Mouse (Mus musculus) megakaryocyte progenitor cell, adult 5-6 weeks (primary cell): ENCODE measurements at regions not wholly inside any gene's neighbourhood (a gene's known extent, or its start where the extent isn't known, plus 50 kb on each side); places are given as distances from the start of the nearest gene placed in this dataset.

Experiments used
- ATAC-seq: replicated peaks from 2 replicates; pipeline ENCODE4 v1.8.0; 2016; ENCODE audit warnings: mild to moderate bottlenecking, moderate TSS enrichment, inconsistent platforms; ENCODE audit not compliant: poor library complexity

DNA sequence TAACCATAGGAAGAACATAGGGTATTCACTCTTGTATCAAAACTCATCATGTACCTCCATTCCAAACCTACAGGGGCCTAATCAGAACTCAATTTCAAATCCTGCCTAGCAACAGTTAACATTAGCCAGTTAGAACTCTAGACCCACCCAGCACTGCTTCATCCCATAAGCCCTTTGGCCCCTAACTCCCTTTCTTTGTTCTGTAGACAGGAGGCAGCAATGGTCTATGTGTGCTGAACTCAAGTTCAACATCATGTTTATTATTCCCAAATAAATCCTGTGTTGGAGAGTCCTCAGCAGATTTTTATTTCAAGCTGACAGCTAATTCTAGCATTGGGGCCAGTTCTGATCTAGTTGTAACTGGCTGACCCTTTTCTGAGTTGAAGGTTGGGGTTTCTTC, 112.2 kb downstream of the Ipo8 start:
- no peak for ATAC-seq

DNA sequence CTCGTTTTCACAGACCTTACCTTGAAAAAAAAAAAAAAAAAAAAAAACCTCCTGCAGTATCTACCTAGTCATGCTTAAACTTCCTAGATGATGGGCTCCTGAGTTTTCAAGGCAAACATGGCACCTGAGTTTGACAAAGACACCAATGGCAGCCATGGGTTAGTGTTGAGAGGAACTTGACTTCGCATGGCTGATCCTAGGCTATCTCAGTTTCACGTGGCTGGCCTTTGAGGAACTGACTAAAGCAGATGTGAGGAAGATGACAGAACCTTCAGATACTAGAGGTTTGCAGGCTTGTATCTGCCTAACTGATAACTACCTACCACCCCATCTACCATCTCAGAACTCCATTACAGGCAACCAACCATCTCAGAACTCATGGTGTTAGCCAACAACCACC, 120.9 kb downstream of the Ipo8 start:
- no peak for ATAC-seq

DNA sequence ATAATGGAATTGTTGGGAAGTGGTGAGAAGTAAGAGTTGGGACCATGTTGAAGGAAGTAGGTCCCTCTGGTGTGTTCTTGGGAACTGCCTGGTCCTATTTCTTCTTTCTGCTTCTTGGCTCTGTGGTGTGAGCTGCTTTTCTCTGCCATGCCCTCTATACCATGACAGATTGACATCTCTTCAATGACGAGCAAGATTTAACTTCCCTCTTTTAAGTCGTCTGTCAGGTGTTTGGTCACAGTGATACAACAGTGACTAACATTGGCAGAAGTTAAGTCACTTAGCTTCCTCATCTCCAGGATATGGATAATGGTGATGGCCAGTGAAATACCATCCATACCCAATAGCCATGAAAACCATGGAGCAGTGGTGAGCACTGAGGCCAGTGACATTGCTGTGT, 122.9 kb downstream of the Ipo8 start:
- peak; percentile 42 for ATAC-seq

DNA sequence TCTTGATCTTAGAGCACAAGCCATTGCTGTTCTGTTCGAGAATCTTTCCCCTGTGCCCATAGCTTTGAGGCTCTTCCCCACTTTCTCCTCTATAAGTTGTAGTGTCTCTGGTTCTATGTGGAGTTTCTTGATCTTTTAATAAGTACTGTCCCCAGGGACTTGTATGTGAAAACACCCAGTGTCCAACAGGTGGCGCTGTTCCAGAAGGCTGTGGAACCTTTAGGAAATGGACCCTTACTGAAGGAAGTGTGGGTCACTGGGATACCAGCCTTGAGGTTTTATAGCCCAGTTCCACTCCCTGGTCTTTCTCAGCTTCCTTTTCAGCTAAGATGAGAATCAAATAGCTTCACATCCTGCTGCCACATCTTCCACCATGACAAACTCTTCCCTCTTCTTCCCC, 125.6 kb downstream of the Ipo8 start:
- peak; percentile 94 for ATAC-seq

DNA sequence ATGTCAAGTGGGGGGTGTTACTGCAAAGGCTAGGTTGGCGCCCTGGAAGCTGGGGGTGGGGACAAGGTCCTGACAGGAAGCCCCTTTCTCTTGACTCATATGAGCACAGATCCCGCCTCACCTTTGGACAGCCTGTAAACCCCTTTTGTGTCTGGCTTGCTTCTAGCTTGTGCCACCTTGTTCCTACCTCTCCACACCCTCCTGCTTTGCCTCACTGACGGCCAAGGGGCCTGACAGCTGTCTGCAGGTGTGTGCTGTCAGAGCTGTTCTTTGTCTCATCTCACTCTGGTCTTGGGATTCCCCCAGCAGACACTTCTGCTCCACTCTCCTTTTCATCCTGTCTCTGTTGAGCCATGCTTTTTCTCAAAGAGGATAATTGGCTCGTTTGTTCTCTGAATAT, 137.9 kb downstream of the Ipo8 start:
- no peak for ATAC-seq

DNA sequence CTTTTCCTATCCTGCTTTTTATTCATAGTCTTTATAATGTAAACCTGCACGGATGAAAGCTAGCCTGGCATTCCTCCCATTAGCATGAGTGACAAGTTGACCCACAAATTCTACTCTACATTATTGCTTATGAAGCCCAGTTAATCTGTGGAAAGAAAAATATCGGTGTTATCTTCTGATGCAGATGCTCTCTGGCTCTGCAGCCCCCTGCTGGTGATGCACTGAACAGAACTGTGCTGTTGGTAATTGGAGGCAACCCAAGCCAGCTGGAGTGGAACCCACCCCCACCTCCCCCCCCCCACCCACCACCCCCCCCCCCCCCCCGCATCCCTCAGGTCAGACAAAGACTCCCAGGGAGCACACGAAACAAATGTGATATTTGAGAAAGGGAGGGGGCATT, 143.5 kb downstream of the Ipo8 start:
- ATAC-seq, result peak; percentile 95

DNA sequence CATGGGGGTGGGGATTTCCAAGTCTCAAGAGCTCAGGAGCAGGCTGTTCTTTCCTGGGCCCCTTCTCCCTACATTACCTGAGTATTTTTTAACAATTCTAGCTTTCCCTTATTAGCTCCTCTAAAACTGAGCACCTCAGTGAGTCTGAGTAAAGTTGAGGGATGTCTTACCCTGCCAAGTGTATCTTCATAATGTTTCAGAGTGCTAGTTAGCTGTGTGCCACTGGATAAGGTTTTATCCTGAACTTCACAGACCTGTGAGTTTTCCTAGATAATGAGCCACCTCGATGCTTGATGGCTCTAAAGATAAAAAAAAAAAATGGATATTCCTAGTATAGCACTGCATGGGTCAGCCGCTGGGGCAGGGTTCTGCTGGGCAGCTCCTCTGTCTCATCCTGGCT, 171.1 kb downstream of the Ipo8 start:
- ATAC-seq, result no peak

DNA sequence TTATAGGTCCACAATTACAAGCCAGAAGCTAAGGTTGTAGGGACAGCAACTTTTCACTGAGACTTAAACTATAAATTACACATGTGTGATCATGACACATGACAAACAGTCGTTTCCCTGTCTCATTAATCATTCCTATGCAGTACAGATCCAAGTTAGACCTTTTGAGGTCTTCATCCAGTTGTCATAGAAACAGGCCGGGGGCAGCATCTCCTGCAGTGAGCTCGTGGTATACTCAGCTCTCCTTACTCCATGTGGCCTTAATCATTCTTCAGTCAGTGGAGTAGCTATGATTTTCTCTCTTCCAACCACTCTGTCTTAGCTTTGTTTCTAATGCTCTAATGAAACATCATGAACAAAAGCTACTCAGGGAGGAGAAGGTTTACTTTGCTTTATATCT, 178.1 kb downstream of the Ipo8 start:
- no peak for ATAC-seq

DNA sequence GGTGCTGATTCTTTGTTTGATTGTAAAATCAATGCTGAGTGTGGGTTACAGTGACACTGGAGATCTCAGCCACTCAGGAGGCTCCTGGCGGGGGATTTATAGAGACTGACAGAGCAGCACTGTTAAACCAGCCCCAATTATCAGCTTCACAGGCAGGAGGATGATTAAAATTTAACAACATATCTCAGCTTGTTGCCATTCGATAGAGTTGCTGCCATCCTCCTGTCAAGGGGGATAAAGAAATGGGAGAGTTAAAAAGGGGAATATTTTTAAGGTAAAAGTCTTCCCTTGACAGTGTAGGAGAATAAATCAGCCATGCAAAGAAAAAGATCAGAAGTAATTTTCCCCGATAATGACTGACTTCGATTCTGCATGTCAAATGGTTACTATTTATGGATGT, 178.8 kb downstream of the Ipo8 start:
- no peak for ATAC-seq

DNA sequence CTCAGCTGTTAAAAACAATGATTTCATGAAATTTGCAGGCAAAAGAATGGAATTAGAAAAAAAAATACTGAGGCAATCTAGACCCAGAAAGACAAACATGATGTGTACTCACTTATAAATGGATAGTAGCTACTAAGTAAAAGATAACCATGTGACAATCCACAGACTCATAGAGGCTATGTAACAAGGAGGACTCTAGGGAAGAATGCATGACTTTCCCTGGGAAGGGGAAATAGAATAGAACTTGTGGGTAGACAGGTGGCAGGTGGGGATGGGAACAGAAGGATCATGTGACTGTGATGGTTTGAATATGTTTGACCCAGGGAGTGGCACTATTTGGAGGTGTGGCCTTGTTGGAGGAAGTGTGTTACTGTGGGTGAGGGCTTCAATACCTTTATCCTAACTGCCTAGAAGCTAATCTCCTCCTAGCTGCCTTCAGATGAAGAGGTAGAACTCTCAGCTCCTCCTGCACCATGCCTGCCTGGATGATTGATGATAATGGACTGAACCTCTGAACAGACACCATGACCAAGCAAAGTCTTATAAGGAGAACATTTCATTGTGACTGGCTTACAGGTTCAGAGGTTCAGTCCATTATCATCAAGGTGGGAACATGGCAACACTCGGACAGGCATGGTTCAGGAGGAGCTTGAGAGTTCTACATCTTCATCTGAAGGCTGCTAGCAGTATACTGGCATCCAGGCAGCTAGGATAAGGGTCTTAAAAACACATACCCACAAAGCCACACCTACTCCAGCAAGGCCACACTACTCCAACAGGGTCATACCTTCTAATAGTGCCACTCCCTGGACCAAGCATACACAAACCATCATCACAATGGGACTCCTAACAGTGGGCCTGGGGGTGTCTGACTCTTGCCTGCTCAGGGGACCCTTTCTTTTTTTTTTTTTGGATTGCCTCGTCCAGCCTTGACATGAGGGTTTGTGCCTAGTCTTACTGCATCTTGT, 183.6 kb downstream of the Ipo8 start:
- peak; percentile 96 for ATAC-seq

DNA sequence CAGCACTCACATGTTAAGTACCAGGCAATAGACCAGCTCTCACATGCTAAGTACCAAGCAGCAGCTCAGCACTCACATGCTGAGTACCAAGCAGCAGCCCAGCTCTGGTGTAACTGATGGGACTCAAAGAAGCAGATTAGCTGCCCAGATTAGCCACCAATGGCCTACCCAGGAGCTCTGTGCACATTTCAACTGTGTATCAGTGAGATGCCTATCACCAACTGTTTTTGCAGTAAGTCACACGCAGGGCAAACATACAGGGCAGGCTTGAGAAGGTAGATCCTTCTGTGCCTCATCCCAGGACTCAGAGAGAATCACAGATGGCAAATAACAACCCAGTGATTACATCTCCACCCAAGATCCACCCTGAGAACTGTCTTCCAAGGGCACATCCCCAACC, 190.7 kb downstream of the Ipo8 start:
- ATAC-seq, result peak; percentile 14; the same call in 1 of the 2 replicates

DNA sequence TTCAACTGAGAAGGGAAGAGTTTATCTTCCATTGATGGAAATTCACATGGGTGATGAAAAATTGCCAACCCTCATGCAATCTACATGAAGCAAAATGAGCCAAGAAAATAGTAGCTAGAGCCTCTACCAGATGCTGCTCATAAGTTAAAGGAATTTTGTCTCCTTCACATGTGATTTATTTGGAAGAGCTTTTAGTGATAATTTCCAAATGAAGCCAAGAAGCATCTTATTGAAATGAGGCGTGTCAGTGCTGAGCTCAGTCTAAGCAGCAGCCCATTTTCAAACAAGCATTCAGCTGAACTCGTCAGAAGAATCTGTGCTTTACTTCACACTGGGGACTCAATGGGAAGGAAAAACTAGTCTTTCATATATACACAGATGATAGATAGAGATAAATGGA, 190.0 kb upstream of the Tmtc1 start:
- no peak for ATAC-seq

DNA sequence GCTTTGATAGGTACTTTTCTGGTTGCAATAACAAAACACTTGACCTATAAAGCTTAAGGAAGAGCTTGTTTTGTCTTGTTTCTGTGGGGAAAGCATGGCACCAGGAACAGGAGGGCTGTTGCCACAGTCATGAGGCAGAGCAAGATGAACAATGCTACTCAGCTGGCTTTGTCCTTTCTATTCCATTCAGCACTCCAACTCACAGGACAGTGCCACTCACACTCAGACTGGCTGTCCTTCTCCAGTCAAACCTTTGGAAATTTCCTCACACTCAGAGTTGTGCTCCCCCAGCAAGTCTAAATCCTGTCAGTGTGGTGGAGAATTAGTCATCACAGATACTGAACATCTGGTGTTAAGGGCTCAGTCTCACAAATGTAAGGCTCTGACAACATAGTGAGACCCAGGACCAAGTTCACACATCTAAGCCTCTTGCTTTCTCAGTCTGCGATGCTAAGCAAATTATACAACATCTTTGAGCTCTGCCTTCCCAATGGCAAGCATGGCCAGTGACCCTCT, 183.0 kb upstream of the Tmtc1 start:
- ATAC-seq, result peak; percentile 50; the same call in 1 of the 2 replicates

DNA sequence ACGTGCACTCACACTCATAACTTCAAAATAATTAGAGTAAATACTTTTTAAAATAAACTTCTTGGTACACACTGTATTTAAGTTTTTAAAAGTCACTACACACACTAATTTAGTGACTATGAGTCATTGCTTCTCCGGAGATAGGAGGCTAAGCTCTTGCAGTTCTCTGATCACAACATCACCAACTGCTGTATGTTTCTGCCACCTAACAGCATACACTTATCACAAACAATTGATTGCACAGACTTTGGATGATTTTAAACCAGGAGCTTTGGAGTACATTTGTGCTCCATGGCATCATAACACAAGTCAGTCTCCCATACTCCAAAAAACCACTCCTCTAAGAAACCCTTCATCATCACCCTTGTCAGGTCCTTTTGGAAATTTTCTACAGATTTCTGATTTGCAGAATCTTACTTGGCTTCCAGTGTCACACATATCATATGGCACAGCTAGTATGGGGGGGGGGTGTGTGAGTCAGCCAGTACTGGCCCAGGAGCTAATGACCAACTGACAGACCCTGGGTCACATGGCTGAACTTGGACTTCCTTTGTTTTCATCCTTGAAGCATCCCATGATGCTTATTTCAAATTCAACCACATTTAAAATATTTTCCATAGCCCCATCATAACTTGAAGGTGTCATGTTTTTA, 179.1 kb upstream of the Tmtc1 start:
- ATAC-seq, result no peak

DNA sequence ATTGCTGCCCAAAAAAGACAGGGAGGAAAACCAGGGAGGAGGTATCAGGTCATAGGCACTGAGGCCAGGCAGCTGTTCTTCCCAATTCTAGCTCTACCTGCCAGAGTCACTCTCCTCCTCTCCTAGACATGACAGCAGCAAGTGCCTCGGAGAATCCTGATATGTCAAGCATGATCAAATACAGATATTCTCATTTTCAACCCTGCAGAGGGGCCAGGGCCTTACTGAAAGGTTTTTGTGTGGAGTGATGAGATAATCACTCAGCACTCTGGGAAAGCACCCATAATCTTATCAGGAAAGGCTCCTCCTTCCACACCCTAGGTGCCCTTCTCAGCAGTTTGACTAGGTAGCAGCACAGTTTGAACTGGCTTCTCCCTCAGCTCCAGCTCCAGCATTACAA, 175.8 kb upstream of the Tmtc1 start:
- ATAC-seq, result peak; percentile 67

DNA sequence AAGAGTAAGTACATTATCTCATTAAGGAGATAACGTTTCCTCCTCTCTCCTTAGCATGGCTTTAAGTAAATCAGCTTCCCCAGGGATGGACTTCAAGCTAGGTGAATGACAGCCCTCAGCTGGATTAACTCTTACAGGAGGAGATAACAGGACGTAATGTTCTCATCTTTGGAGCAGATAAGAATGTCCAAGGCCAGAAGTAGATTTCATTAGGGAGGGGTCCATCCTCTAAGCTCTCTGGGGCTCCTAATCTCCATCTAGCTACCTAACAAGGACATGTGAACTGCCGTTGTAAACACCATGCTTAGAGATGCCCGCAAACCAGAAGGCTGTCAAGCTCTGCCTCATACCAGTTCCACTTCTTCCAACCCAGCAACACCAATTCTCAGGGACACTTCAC, 171.7 kb upstream of the Tmtc1 start:
- ATAC-seq, result peak; percentile 13; the same call in 1 of the 2 replicates

DNA sequence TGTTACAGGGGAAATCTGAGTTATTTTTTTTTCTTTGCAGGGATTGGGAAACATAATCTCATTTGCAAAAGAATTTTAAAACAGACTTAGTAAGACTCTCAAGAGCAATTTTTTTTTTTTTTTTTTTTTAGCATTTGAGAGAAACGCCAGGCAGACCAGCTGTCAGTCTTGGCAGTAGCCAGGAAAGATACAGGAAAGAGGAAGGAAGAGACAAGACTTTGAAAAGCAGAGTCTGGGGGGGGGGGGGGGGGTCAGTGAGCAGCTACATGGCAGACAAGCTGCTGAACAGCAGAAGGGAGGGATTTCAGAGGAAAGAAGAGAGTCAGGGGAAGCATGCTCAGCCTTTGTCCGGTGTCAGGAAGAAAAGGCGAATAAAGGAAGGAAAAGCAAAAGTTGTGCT, 171.3 kb upstream of the Tmtc1 start:
- ATAC-seq, result no peak

DNA sequence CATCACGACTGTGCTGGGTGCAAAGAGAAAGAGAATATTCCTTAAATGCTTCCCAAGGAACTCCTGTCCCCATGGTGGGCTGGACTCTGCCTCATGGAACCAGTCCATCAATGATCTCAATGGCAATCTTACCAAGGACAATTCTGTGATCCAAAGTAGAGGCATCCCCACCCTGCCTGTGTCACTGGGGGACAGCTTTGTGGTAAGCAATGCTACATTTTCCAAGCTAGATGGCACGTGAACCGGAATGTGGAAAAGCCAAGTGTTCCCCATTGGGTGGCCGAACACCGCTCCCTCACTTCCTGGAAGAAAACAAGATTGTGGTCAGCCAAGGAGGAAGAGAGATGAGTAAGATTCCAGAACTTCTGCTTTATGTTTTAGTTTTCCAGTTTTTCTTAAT, 164.7 kb upstream of the Tmtc1 start:
- ATAC-seq, result no peak

DNA sequence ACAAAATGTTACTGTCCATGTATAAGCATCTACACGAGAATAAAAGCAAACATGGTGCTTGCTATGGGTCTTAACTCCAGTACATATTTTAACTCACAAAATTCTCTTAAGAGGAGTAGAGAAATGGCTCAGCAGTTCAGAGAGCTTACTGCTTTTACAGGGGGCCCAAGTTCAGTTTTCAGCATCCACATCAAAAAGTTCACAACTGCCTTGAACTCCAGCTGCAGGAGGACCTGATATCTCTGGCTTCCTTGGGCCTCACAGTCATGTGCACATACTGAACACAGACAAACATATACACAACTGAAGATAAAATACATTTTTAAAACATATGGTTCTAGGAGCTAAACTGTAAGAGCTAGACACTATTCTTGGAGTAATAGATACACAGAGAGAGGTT, 161.0 kb upstream of the Tmtc1 start:
- no peak for ATAC-seq

DNA sequence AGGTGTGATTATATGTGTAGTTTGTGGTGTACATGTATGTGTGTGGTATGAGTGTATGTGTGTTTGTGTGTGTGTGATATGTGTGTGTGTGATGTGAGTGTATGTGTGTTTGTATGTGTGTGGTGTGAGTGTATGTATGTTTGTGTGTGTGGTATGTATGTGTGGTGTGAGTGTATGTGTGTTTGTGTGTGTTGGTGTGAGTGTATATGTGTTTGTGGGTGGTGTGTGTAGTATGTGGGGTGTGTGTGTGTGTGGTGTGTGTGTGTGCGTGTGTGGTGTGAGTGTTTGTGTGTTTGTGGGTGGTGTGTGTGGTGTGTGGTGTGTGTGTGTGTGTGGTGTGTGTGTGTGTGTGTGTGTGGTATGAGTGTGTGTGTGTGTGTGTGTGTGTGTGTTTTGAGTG, 160.6 kb upstream of the Tmtc1 start:
- ATAC-seq, result no peak

DNA sequence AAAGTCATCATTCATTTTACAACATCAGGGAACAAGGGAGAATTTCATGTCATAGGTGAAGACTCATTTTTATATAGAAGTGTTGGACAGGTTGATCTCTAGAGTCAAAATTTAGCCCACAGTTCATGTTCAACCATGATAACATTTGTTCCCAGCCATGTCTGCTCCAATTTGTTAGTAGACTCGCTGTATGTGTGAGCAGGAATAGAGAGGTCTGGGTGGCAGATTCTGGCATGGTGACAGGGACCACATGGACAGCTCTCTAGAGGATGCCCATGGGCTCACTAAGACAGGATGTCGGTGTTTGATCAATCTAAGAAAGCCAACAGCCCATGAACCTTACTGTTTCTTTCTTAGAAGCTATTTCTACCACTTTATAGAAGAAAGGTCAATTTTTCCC, 159.7 kb upstream of the Tmtc1 start:
- peak; percentile 36; the same call in 1 of the 2 replicates for ATAC-seq

DNA sequence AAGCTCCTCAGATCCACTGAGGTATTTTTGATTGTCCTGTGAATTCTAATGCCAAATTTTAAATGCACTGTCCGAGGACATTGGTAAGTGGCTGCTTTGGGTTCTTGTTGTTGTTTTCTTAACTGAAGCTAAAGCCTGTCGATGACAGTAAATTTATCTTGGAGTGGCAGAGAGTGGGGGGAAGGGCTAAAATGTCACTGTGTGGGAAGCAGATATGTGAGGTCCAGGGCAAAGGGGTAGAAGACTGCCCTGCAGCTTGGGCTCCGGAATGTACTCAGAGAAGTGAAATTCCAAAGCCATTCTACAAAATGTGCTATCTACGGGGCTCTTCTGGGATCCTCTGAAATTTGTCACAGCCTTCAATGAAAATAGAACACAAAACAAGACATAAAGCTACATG, 159.3 kb upstream of the Tmtc1 start:
- peak; percentile 82 for ATAC-seq
